Mouse (Mus musculus) hindbrain, embryonic 11.5 days (tissue): ENCODE data around the gene Gm7356. TPM values are rescaled to one million over a fixed set of nuclear protein-coding genes. Genes with fewer than 3 reads are reported as not detected.
"Not testable (repeated sequence)": the region's sequence is repeated elsewhere in the genome, so short reads cannot be mapped to it uniquely, and the experiment has no call there.

Experiments
- ATAC-seq: fragments of 200-750 bp; cut with Nextera tagmentation; 2 replicates; pipeline ENCODE4 v1.8.0; 2017; ENCODE audit warnings: mild to moderate bottlenecking, moderate TSS enrichment, moderate library complexity; ENCODE audit not compliant: low FRiP score
- DNase-seq: peaks from one replicate; pipeline ENCODE4 v3.0.0-alpha.2; 2015; ENCODE audit warnings: low spot score
- H3K27ac ChIP-seq: fragments of 300-500 bp; sonication (generic); 2 replicates; pipeline ENCODE4 v1.5.1; 2014; ENCODE audit warnings: mild to moderate bottlenecking, low read depth, low read length
- H3K27me3 ChIP-seq: fragments of 300-500 bp; sonication (generic); 2 replicates; pipeline ENCODE4 v1.6.1; 2014; ENCODE audit warnings: mild to moderate bottlenecking, low read length, moderate library complexity, mixed read lengths; ENCODE audit not compliant: control insufficient read depth, insufficient read depth
- H3K36me3 ChIP-seq: fragments of 300-500 bp; sonication (generic); 2 replicates; pipeline ENCODE4 v1.6.1; 2014; ENCODE audit warnings: mild to moderate bottlenecking, low read length, moderate library complexity, mixed read lengths; ENCODE audit not compliant: control insufficient read depth, insufficient read depth
- H3K4me1 ChIP-seq: fragments of 300-500 bp; sonication (generic); replicated peaks from 2 replicates; pipeline ENCODE4 v1.6.1; 2014; ENCODE audit warnings: low read length, mixed read lengths; ENCODE audit not compliant: control insufficient read depth, insufficient read depth
- H3K4me2 ChIP-seq: fragments of 300-500 bp; sonication (generic); replicated peaks from 2 replicates; pipeline ENCODE4 v1.6.1; 2014; ENCODE audit warnings: mild to moderate bottlenecking, low read depth, low read length
- H3K4me3 ChIP-seq: fragments of 300-500 bp; sonication (generic); 2 replicates; pipeline ENCODE4 v1.5.1; 2014; ENCODE audit warnings: low read depth, low read length
- H3K9ac ChIP-seq: fragments of 300-500 bp; sonication (generic); 2 replicates; pipeline ENCODE4 v1.6.1; 2014; ENCODE audit warnings: low read depth, low read length
- H3K9me3 ChIP-seq: fragments of 300-500 bp; sonication (generic); 2 replicates; pipeline ENCODE4 v1.6.1; 2016; ENCODE audit warnings: low read length; ENCODE audit not compliant: control insufficient read depth
- WGBS: fragments of 180-500 bp; shearing (Covaris S2); extraction: QIAGEN DNeasy Blood & Tissue Kit; methylation state at CpG from one replicate; pipeline ENCODE4 v1.1.7; 2014; 5-methylcytosine and 5-hydroxymethylcytosine counted together
- polyA plus RNA-seq: library from polyadenylated mRNA; unstranded; fragments of >200 nt; fragmentation: Nextera tagmentation; extraction: Ambion mirVana; gene quantifications from 2 replicates; pipeline ENCODE4 v1.2.1, GENCODE M21; 2014

The Gm7356 gene
- polyA plus RNA-seq, 1 experiment from 2014 or later = not detected

DNA sequence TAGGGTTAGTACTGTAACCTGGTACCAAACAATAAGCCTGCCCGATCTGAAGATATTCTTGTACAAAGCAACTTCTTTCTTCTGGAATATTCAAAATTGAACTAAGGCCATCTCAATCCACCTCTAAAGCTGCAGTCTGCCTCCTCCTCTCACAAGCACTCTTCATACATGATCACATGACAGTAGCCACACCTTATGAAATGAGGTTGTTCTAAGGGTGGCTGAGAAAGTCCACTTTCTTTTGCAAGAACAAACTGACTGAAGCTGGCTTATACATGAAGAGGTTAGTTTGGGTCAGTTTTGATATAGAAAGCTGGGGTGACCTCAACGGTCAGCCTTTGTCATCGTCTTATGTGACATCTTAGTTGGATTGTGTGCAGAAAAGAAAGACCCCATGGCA lies 41.3 kb downstream of the Gm7356 start:
- H3K4me3 ChIP-seq, DNase-seq, H3K27me3 ChIP-seq, H3K9me3 ChIP-seq, ATAC-seq, H3K36me3 ChIP-seq, H3K4me2 ChIP-seq, H3K9ac ChIP-seq, H3K4me1 ChIP-seq, H3K27ac ChIP-seq: not testable (repeated sequence)
- 93% methylated on average over 3 of the region's 3 CpGs for WGBS

DNA sequence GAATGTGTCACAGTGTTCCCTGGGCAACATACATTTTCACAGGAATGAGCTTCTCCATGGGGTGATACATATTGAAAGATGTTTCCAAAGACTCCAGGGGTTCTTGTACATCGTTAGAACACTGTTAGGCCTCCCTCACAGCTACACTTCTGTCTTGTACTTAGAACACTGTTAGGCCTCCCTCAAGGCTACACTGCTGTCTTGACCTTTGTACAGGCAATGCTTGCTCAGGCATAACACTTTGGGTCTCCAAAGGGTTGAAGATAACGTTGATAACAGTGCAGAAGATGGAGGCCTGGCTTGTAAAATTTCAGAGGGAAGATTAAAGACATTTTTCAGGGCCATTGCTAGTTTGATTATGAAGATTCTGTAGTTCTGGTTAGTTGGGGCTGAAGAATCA lies 45.4 kb downstream of the Gm7356 start:
- not testable (repeated sequence) for H3K4me2 ChIP-seq, H3K27ac ChIP-seq, H3K27me3 ChIP-seq, H3K4me3 ChIP-seq, ATAC-seq, H3K4me1 ChIP-seq, H3K9me3 ChIP-seq, DNase-seq, H3K36me3 ChIP-seq, H3K9ac ChIP-seq
- WGBS = 54% methylated on average over 1 of the region's 2 CpGs

DNA sequence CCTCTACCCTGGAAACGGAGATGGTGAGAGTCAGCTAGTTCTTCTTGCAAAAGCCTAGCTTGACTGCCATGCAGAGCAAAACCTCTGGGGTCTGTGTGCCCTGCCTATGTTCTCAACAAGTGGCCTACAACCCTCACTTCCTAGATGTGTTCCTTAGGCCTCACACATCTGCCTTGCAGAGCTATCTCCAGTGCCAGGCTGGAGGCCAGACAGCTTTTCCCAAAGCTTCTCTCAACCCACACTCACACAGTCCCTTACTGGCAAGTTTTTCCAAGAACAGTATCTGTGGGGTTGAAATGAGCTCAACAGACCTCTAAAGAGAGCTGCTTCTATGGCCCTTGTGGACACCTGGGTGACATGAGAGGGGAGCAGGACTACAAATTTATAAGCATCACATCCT lies 51.9 kb downstream of the Gm7356 start:
- 81% methylated on average over 1 of the region's 1 CpGs for WGBS
- not testable (repeated sequence) for H3K9me3 ChIP-seq, H3K4me3 ChIP-seq, H3K27me3 ChIP-seq, ATAC-seq, DNase-seq, H3K27ac ChIP-seq, H3K4me2 ChIP-seq, H3K9ac ChIP-seq, H3K36me3 ChIP-seq, H3K4me1 ChIP-seq

Other genes starting within 250 kb of the Gm7356 start
- gene Afdn, start 243.2 kb downstream of the Gm7356 start, polyA plus RNA-seq = 108 and 123 TPM in 2 replicates
- 9.1 and 16.8 TPM in 2 replicates for gene Tcte2, start 241.9 kb downstream of the Gm7356 start, polyA plus RNA-seq
- not detected in 2 replicates for gene Gm7168, start 55.3 kb downstream of the Gm7356 start, polyA plus RNA-seq
- gene Gm7358, start 55.8 kb upstream of the Gm7356 start, polyA plus RNA-seq = not detected in 2 replicates
- 0.25 and 0.86 TPM in 2 replicates for gene Dact2, start 200.6 kb upstream of the Gm7356 start, polyA plus RNA-seq